Mouse (Mus musculus) left cerebral cortex, adult 9 months (tissue): ENCODE measurements at regions not wholly inside any gene's neighbourhood (a gene's known extent, or its start where the extent isn't known, plus 50 kb on each side); places are given as distances from the start of the nearest gene placed in this dataset.
A peak's percentile ranks its signal among the peaks of the same experiment; 100 is the strongest.
"Not testable (repeated sequence)": the region's sequence is repeated elsewhere in the genome, so short reads cannot be mapped to it uniquely, and the experiment has no call there.

Experiments
- DNase-seq, 2 experiments: peaks; one replicate each; pipeline ENCODE4 v3.0.0; 2022; ENCODE audit warnings: low spot score in 2 of 2

GRCm38 (mm10) chr13:80611937-80612336 lies 271.2 kb upstream of the Arrdc3 start:
- DNase-seq: peak in 1 of 2 experiments; percentile 6

- peak in 1 of 2 experiments; percentile 25 for DNase-seq
These were observed 269.9 kb upstream of the Arrdc3 start for GRCm38 (mm10) chr13:80613167-80613883.

- no peak for DNase-seq
These were observed 269.3 kb upstream of the Arrdc3 start for GRCm38 (mm10) chr13:80613884-80614247.

- no peak for DNase-seq
These were observed 268.2 kb upstream of the Arrdc3 start for GRCm38 (mm10) chr13:80614971-80615370.

GRCm38 (mm10) chr13:80623005-80623404 lies 260.2 kb upstream of the Arrdc3 start:
- no peak for DNase-seq

GRCm38 (mm10) chr13:80641334-80641733 lies 241.8 kb upstream of the Arrdc3 start:
- DNase-seq: peak in 1 of 2 experiments; percentile 1

GRCm38 (mm10) chr13:80647578-80647977 lies 235.6 kb upstream of the Arrdc3 start:
- no peak for DNase-seq

GRCm38 (mm10) chr13:80652967-80653539 lies 230.1 kb upstream of the Arrdc3 start:
- no peak for DNase-seq

GRCm38 (mm10) chr13:80666186-80666713 lies 216.9 kb upstream of the Arrdc3 start:
- no peak for DNase-seq

- DNase-seq: no peak
These were observed 193.3 kb upstream of the Arrdc3 start for GRCm38 (mm10) chr13:80689871-80690270.

- DNase-seq: no peak
These were observed 192.4 kb upstream of the Arrdc3 start for GRCm38 (mm10) chr13:80690654-80691386.

GRCm38 (mm10) chr13:80695549-80696150 lies 187.5 kb upstream of the Arrdc3 start:
- no peak for DNase-seq

GRCm38 (mm10) chr13:80709531-80710306 lies 173.5 kb upstream of the Arrdc3 start:
- DNase-seq: peak; percentile 9 to 21

GRCm38 (mm10) chr13:80719313-80719712 lies 163.9 kb upstream of the Arrdc3 start:
- DNase-seq: no peak

- DNase-seq: no peak
These were observed 159.8 kb upstream of the Arrdc3 start for GRCm38 (mm10) chr13:80723215-80724006.

GRCm38 (mm10) chr13:80729202-80729601 lies 154.0 kb upstream of the Arrdc3 start:
- DNase-seq: no peak

- no peak for DNase-seq
These were observed 137.2 kb upstream of the Arrdc3 start for GRCm38 (mm10) chr13:80745991-80746390.

- DNase-seq: not testable (repeated sequence)
These were observed 136.2 kb upstream of the Arrdc3 start for GRCm38 (mm10) chr13:80747022-80747421.
